Mouse (Mus musculus) heart, adult 18-20 months (tissue): Measurements from ENCODE around the gene Ss18l1. TPM values are rescaled to one million over a fixed set of nuclear protein-coding genes. Genes with fewer than 3 reads are reported as not detected.
A peak's percentile ranks its signal among the peaks of the same experiment; 100 is the strongest.

Source experiments
- DNase-seq, 2 experiments: peaks; one replicate each; pipeline ENCODE4 v3.0.0; 2021 to 2022; ENCODE audit warnings: mixed read lengths in 1 of 2
- total RNA-seq, 2 experiments: library from RNA; stranded (reverse); gene quantifications; 2 replicates each; pipeline ENCODE4 v1.2.3; 2021

Gene Ss18l1
- total RNA-seq, 2 experiments from 2014 or later, result 1.9 TPM

- DNase-seq, result no peak
Measured at GRCm38 (mm10) chr2:180085926-180086636, 43.8 kb downstream of the Ss18l1 start.

GRCm38 (mm10) chr2:180086637-180087027 lies 44.3 kb downstream of the Ss18l1 start:
- no peak for DNase-seq

- no peak for DNase-seq
Measured at GRCm38 (mm10) chr2:180087472-180087871, 45.2 kb downstream of the Ss18l1 start.

- DNase-seq, result no peak
Measured at GRCm38 (mm10) chr2:180090285-180090684, 48.0 kb downstream of the Ss18l1 start.

GRCm38 (mm10) chr2:180095711-180096110 lies 53.4 kb downstream of the Ss18l1 start:
- no peak for DNase-seq

DNA sequence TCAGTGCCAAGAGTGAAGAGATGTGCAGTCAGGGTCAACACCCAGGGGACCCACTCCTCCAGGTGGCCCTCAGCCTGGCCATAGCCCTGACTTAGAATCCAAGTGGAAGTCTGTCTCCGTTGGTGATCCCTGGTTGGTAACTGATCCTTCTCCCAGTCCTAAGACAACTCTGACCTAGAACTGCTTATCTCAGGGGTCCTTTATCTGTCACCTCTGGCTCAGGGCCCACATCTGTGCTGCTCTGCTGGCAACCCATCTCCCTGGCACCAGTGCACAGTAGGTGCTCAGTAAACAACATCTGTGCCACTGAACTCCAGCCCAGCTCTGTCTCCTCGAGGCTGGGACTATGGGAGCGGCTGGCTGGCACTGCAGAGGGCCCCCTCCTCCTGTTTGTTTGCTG lies 55.3 kb downstream of the Ss18l1 start:
- no peak for DNase-seq

DNA sequence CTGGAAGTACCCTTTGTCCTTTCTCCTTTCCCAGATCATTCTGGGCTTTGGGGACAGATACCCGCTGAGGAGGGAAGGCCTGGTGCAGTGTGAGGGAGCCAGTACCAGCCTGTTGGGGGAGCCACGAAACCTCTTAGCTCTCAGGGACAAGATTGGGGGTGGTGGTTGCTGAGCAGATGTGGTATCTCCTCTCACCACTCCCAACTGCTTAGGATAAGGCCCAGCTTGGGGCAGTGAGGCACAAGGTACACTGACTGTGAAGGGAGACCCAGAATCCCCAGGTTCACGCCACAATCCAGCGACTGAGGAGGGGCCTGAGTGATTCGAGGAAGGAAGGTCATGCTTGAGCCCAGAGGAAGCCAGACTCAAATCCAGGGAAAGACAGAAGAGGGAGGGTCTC lies 55.9 kb downstream of the Ss18l1 start:
- DNase-seq, result no peak

GRCm38 (mm10) chr2:180099529-180099928 lies 57.2 kb downstream of the Ss18l1 start:
- DNase-seq, result no peak

- DNase-seq, result no peak
Measured at GRCm38 (mm10) chr2:180103151-180103977, 61.1 kb downstream of the Ss18l1 start.

DNA sequence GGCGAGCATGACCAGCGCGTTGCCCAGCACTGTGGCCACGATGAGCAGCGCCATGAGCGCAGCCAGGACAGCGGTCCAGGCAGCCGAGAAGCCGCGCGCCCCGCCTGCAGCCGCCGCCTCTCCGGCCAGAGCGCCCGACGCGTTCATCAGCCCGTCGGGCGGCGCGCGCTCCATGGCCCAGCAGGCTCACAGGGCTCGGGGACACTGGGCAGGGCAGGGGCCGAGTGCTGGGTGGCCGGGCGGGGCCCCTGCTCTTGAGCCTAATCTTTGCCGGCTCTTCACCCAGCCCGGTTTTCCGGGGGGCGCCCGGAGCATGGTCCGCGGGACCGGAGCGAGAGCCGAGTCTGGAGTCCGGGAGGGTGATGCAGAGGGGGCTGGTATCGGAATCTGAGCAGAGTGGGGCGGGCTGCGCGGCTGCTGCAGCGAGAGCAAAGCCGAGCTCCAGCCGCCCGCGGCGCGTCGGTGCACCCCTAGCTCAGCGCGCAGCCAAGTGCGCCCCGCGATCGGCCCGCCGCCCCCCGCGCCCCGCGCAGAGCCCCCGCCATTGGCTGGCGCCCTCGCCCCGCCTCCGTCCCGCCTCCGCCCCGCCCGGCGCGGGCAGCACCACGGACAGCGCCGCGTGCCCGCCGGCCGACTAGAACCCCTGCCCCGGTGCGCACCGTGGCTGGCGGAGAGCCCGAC lies 61.8 kb downstream of the Ss18l1 start, which contains the start of gene Hrh3:
TSS of gene Hrh3 (minus strand) at position 511 of the 681 bp plus-strand sequence.
- DNase-seq, result peak; percentile 73 to 82

DNA sequence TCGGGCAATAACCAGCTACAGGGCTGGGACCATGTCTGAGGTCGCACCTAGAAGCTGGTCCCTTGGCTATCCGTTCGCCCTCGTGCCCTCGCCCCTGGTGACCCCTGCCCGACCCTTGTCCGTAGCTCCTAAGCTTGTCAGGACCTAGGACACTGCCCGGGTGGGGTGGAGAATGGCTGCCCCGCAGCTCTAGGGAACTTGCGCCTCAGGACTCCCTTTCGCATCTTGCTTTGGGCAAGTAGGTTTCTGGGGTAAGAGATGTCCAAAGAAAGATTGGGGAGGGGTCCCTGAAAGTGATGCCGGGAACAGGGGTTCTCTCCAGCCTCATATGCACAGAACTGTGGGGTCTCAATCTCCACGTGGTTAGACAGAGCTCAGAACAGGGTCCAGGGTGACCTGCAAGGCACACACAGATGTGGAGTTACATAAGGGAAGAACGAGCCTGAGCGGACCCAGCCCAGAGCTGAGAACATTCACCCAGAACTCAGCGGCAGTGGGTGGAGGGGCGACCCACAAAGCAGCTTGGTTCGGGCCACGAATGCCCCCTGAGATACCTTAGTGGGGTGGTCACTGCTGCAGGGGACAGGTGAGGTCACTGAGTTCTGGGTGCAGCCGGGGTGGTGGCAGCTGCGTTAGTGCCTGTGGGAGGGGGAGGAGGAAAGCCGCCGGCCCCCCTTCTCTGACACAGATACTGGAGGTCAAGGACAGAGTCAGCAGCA lies 62.5 kb downstream of the Ss18l1 start:
- no peak for DNase-seq

DNA sequence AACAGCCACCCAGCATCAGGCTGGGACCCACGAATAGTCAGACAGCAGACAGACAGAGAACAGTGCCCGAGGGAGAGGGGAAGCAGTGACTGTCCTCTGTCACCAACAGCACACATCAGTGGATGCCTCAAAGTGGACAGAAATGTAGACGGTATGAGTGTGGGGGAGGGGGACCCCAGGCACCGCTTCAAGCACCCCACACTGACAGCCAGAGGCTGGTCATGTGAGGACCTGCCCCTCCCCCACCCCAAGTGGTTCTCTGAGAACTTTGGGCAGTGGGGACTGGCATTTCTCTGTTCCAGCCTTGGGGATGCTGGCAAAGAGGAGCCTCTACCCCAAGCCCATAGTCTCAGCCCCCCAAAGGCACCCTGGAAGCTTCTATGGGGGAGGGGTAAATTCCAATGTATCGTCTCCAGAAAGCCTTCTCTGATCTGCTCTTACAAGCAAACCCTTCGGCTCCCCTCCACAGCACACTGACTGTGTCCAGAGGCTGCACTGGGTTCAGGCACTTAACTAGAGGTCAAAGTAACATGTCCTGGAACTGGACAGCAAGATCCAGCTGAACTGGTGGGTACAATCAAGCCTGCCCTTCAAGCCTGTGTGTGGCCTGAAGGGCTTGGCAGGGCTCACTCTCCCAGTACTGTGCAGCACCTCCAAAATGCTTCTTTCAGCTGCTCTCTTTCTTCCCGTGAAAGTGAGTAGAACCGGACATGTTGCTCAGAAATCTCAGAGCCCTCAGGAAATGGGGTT lies 63.3 kb downstream of the Ss18l1 start:
- no peak for DNase-seq

DNA sequence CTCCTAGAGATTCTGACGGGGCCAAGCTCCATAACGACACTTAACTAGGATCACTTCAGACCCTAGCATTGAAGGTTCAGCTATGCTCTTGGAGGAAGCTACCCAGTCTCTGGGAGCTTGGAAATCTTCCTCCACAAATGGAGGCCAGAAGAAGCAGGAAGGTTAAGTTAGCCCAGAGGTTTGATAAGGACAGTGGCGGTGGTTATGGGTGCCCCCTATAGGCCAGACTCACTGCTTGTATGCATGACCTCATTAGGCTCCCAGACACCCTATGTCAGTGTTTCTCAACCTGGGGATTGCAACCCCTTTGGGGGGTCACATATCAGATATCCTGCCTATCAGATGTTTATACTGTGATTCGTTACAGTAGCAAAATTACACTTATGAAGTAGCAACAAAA lies 64.8 kb downstream of the Ss18l1 start:
- DNase-seq, result no peak

- no peak for DNase-seq
Measured at GRCm38 (mm10) chr2:180108285-180108684, 66.0 kb downstream of the Ss18l1 start.

DNA sequence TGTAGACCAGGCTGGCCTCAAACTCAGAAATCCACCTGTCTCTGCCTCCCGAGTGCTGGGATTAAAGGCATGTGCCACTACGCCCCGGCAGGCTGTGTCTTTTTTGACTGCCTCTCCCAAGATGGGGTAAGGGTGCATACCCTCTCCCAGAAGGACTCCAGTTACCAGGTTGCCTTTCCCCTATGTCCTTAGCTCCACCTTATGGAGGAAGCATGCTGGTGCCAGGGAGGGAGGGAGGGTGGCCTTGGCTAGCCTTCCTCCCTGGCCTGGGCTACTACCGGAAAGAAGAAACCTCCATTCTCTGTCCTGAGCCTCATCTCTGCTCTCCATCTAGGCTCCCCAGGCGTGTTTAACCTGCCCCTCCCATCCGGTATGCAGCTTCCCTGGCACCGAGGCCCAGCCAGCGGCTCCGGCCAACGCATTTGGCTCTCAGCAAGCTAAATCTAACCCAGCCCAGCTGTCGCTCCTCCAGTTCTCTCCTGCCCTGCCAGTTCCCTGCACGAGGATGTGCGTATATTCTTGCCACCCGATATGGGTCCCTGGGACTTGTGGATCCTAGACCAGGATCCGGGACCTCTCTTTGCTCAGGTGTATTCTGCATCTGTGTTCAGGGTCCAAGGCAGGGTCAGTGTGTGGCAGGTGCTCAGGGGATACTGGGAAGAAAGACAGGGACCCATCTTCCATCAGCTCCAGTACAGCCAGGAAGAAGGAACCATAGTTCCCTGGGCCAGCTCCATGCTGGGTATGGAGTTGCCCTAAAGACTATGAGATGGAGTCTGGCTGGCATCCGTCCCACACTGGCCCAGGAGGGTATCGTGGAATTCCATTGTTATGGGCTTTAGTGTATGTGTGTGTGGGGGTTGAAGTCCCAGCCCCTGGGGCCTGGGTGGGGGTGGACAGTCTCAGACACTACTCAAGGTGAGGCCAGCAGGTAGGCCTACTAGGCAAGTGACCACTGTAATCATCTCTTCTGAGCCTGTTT lies 71.9 kb downstream of the Ss18l1 start:
- DNase-seq, result peak; percentile 77 to 87

DNA sequence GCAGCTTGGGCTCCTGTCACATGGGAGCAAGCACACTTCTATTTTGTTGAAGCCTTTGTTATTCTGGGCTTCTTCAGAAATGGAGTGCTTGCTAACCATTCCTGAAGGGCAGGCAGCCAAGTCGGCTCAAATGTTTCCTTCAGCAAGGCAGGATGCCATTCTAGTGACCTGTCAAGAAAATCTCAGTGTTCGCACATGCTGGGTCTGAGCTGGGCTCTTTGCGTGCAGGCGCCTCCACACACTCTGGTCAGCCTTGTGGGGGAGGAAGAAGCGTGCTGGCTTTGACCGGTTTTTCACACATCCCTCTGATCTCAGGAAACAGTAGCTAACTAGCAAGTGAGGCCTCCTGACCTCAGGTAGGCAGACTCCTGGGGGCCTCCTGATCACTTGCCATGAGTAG lies 73.0 kb downstream of the Ss18l1 start:
- DNase-seq, result peak; percentile 53 to 64

DNA sequence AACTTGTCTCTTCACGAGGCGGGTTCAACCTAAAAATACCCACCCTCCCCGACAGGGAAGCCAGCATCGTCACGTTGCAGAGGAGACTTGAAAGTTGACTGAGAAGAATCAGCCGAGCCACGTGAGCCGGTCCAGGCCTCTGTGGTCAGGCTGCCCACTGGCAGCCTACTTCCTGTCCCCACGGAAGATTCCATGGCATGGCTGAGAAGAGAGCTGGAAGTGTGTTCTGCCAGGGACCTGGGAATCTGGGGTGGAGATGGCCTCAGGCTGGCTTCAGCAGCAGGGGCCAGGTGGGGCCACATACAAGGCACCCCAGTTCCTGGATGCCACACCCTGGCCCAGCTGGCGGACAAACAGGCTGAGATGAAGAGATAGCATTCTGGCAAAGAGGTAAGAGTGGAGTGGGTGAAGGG lies 73.8 kb downstream of the Ss18l1 start:
- DNase-seq, result peak; percentile 56 to 67

GRCm38 (mm10) chr2:180116741-180117484 lies 74.6 kb downstream of the Ss18l1 start:
- peak in 1 of 2 experiments; percentile 33 for DNase-seq

- peak; percentile 35 to 47 for DNase-seq
Measured at GRCm38 (mm10) chr2:180117485-180118194, 75.3 kb downstream of the Ss18l1 start.
